Mouse (Mus musculus): Measurements from ENCODE around the gene Agbl3. TPM values are rescaled to one million over a fixed set of nuclear protein-coding genes. Genes with fewer than 3 reads are reported as not detected.

The Agbl3 gene
- total and polyA plus RNA-seq, 2 experiments from 2014 or later = 20.0 to 31.1 TPM

- Histone ChIP-seq H3K27ac (ENCODE audit: low read depth, low read length) (no peak overlapping the region), H3K9ac (no peak overlapping the region), H3K4me2 (ENCODE audit: low read depth) (no peak overlapping the region), H3K9me3 (ENCODE audit: low read length) (no peaks in the 10 kb centered on the region), H3K4me3 (ENCODE audit: low read depth, low read length) (no peak overlapping the region), H3K4me1 (ENCODE audit: insufficient read depth) (no peaks in the 10 kb centered on the region), H3K36me3 (ENCODE audit: insufficient read depth) (no peaks in the 10 kb centered on the region; the same call in 1 of the 2 replicates), H3K27me3 (ENCODE audit: insufficient read depth, low read length) (no peaks in the 10 kb centered on the region)
- 90% methylated on average over 1 of the region's 1 CpGs for WGBS
- no peak for DNase-seq
- TF ChIP-seq CTCF (IDR thresholded peaks at IDR 0.05; ENCODE audit: low read depth) = no peak
- no peak for ATAC-seq
These were observed 2.3 kb downstream of the Agbl3 start for GRCm38 (mm10) chr6:34782493-34782892.

- no peak overlapping the region for H3K4me3 ChIP-seq (ENCODE audit: low read depth, low read length)
- DNase-seq (no peak), ATAC-seq (no peak)
- no peaks in the 10 kb centered on the region for H3K9me3 ChIP-seq (ENCODE audit: low read length)
- H3K36me3 ChIP-seq (ENCODE audit: insufficient read depth) = no peaks in the 10 kb centered on the region
- H3K9ac ChIP-seq = no peak overlapping the region
- no peak overlapping the region for H3K27ac ChIP-seq (ENCODE audit: low read depth, low read length)
- 86% methylated on average over 3 of the region's 3 CpGs for WGBS
- H3K4me1 ChIP-seq (ENCODE audit: insufficient read depth) = no peaks in the 10 kb centered on the region
- no peaks in the 10 kb centered on the region for H3K27me3 ChIP-seq (ENCODE audit: insufficient read depth, low read length)
- H3K4me2 ChIP-seq (ENCODE audit: low read depth) = no peak overlapping the region
- no peak for TF ChIP-seq CTCF (IDR thresholded peaks at IDR 0.05; ENCODE audit: low read depth)
These were observed 16.6 kb downstream of the Agbl3 start for GRCm38 (mm10) chr6:34796881-34797280.

GRCm38 (mm10) chr6:34797887-34798286 is 17.7 kb downstream of the Agbl3 start:
- ATAC-seq (no peak), DNase-seq (no peak)
- H3K4me3 ChIP-seq (ENCODE audit: low read depth, low read length) = no peak overlapping the region
- no peaks in the 10 kb centered on the region for H3K27me3 ChIP-seq (ENCODE audit: insufficient read depth, low read length)
- 68% methylated on average over 3 of the region's 3 CpGs for WGBS
- no peaks in the 10 kb centered on the region for H3K4me1 ChIP-seq (ENCODE audit: insufficient read depth)
- no peak overlapping the region for H3K27ac ChIP-seq (ENCODE audit: low read depth, low read length)
- TF ChIP-seq CTCF (IDR thresholded peaks at IDR 0.05; ENCODE audit: low read depth) = no peak
- H3K9ac ChIP-seq = no peak overlapping the region
- H3K4me2 ChIP-seq (ENCODE audit: low read depth) = no peak overlapping the region
- H3K9me3 ChIP-seq (ENCODE audit: low read length) = no peaks in the 10 kb centered on the region
- no peaks in the 10 kb centered on the region for H3K36me3 ChIP-seq (ENCODE audit: insufficient read depth)

- no peak overlapping the region for H3K9ac ChIP-seq
These were observed 25.4 kb downstream of the Agbl3 start for GRCm38 (mm10) chr6:34805582-34805981.

GRCm38 (mm10) chr6:34810651-34811050 is 30.4 kb downstream of the Agbl3 start:
- no peak overlapping the region for H3K9ac ChIP-seq
- no peak overlapping the region for H3K4me2 ChIP-seq (ENCODE audit: low read depth)
- H3K27ac ChIP-seq (ENCODE audit: low read depth, low read length) = no peak overlapping the region
- H3K9me3 ChIP-seq (ENCODE audit: low read length) = no peaks in the 10 kb centered on the region
- no peaks in the 10 kb centered on the region for H3K27me3 ChIP-seq (ENCODE audit: insufficient read depth, low read length)
- H3K4me1 ChIP-seq (ENCODE audit: insufficient read depth) = no peaks in the 10 kb centered on the region
- H3K4me3 ChIP-seq (ENCODE audit: low read depth, low read length) = no peak overlapping the region
- no peak for TF ChIP-seq CTCF (IDR thresholded peaks at IDR 0.05; ENCODE audit: low read depth)
- ATAC-seq = no peak
- no peaks in the 10 kb centered on the region for H3K36me3 ChIP-seq (ENCODE audit: insufficient read depth)
- no peak for DNase-seq
- 94% methylated on average over 4 of the region's 4 CpGs for WGBS

More at GRCm38 (mm10) chr6:34805582-34805981, 25.4 kb downstream of the Agbl3 start:
- no peak for DNase-seq
- Histone ChIP-seq H3K4me2 (ENCODE audit: low read depth) (no peak overlapping the region), H3K4me3 (ENCODE audit: low read depth, low read length) (no peak overlapping the region), H3K4me1 (ENCODE audit: insufficient read depth) (no peaks in the 10 kb centered on the region), H3K27me3 (ENCODE audit: insufficient read depth, low read length) (no peaks in the 10 kb centered on the region), H3K9me3 (ENCODE audit: low read length) (no peaks in the 10 kb centered on the region), H3K27ac (ENCODE audit: low read depth, low read length) (no peak overlapping the region), H3K36me3 (ENCODE audit: insufficient read depth) (no peaks in the 10 kb centered on the region)
- TF ChIP-seq CTCF (IDR thresholded peaks at IDR 0.05; ENCODE audit: low read depth) = no peak
- ATAC-seq = no peak
- 77% methylated on average over 2 of the region's 2 CpGs for WGBS

GRCm38 (mm10) chr6:34824406-34824805 is 44.2 kb downstream of the Agbl3 start:
- Histone ChIP-seq H3K9ac (no peak overlapping the region), H3K9me3 (ENCODE audit: low read length) (no peaks in the 10 kb centered on the region), H3K4me3 (ENCODE audit: low read depth, low read length) (no peak overlapping the region), H3K4me2 (ENCODE audit: low read depth) (no peak overlapping the region), H3K27me3 (ENCODE audit: insufficient read depth, low read length) (no peaks in the 10 kb centered on the region), H3K36me3 (ENCODE audit: insufficient read depth) (no peaks in the 10 kb centered on the region), H3K4me1 (ENCODE audit: insufficient read depth) (no peaks in the 10 kb centered on the region), H3K27ac (ENCODE audit: low read depth, low read length) (no peak overlapping the region)
- ATAC-seq (no peak), DNase-seq (peak; percentile 1)
- TF ChIP-seq CTCF (IDR thresholded peaks at IDR 0.05; ENCODE audit: low read depth) = no peak

GRCm38 (mm10) chr6:34832352-34832751 is 52.1 kb downstream of the Agbl3 start:
- Histone ChIP-seq H3K36me3 (ENCODE audit: insufficient read depth) (no peaks in the 10 kb centered on the region), H3K4me2 (ENCODE audit: low read depth) (no peak overlapping the region), H3K27me3 (ENCODE audit: insufficient read depth, low read length) (no peaks in the 10 kb centered on the region), H3K4me1 (ENCODE audit: insufficient read depth) (no peaks in the 10 kb centered on the region), H3K9ac (no peak overlapping the region), H3K4me3 (ENCODE audit: low read depth, low read length) (no peak overlapping the region), H3K9me3 (ENCODE audit: low read length) (no peaks in the 10 kb centered on the region), H3K27ac (ENCODE audit: low read depth, low read length) (no peak overlapping the region)
- ATAC-seq (no peak), DNase-seq (no peak)
- 96% methylated on average over 5 of the region's 5 CpGs for WGBS
- no peak for TF ChIP-seq CTCF (IDR thresholded peaks at IDR 0.05; ENCODE audit: low read depth)

Measured in forebrain, postnatal 0 days (tissue).